Mouse (Mus musculus) midbrain, embryonic 14.5 days (tissue): ENCODE results near the gene Dhodh. TPM values are rescaled to one million over a fixed set of nuclear protein-coding genes. Genes with fewer than 3 reads are reported as not detected.

Source experiments
- ATAC-seq: fragments of 200-750 bp; cut with Nextera tagmentation; 2 replicates; pipeline ENCODE4 v1.8.0; 2017; ENCODE audit warnings: moderate number of reproducible peaks, moderate library complexity; ENCODE audit not compliant: low FRiP score, low TSS enrichment
- DNase-seq: peaks from one replicate; pipeline ENCODE4 v3.0.0-alpha.2; 2015
- H3K27ac ChIP-seq: fragments of 300-500 bp; sonication (generic); replicated peaks from 2 replicates; pipeline ENCODE4 v1.5.1; 2014; ENCODE audit warnings: mild to moderate bottlenecking, low read depth, low read length, moderate library complexity
- H3K27me3 ChIP-seq: fragments of 300-500 bp; sonication (generic); 2 replicates; pipeline ENCODE4 v1.6.1; 2014; ENCODE audit warnings: low read length, control low read depth, mixed read lengths; ENCODE audit not compliant: control insufficient read depth, insufficient read depth
- H3K36me3 ChIP-seq: fragments of 300-500 bp; sonication (generic); 2 replicates; pipeline ENCODE4 v1.6.1; 2014; ENCODE audit warnings: low read length, control low read depth; ENCODE audit not compliant: control insufficient read depth, insufficient read depth
- H3K4me1 ChIP-seq: fragments of 300-500 bp; sonication (generic); 2 replicates; pipeline ENCODE4 v1.6.1; 2014; ENCODE audit warnings: mild to moderate bottlenecking, antibody characterized with exemption, low read length, control low read depth; ENCODE audit not compliant: control insufficient read depth, insufficient read depth
- H3K4me2 ChIP-seq: fragments of 300-500 bp; sonication (generic); 2 replicates; pipeline ENCODE4 v1.6.1; 2014; ENCODE audit warnings: mild to moderate bottlenecking, low read length, moderate library complexity
- H3K4me3 ChIP-seq: fragments of 300-500 bp; sonication (generic); replicated peaks from 2 replicates; pipeline ENCODE4 v1.5.1; 2014; ENCODE audit warnings: low read depth, low read length
- H3K9ac ChIP-seq: fragments of 300-500 bp; sonication (generic); replicated peaks from 2 replicates; pipeline ENCODE4 v1.6.1; 2014; ENCODE audit warnings: mild to moderate bottlenecking, low read length, moderate library complexity
- H3K9me3 ChIP-seq: fragments of 300-500 bp; sonication (generic); 2 replicates; pipeline ENCODE4 v1.6.1; 2016; ENCODE audit warnings: low read length, control low read depth, mixed read lengths; ENCODE audit not compliant: control insufficient read depth
- WGBS: fragments of 180-500 bp; shearing (Covaris S2); extraction: QIAGEN DNeasy Blood & Tissue Kit; methylation state at CpG from one replicate; pipeline ENCODE4 v1.1.7; 2014; 5-methylcytosine and 5-hydroxymethylcytosine counted together
- polyA plus RNA-seq: library from polyadenylated mRNA; unstranded; fragments of >200 nt; fragmentation: Nextera tagmentation; extraction: Ambion mirVana; gene quantifications from 2 replicates; pipeline ENCODE4 v1.2.1, GENCODE M21; 2014

The Dhodh gene
- polyA plus RNA-seq, 1 experiment from 2014 or later: 28.7 TPM

GRCm38 (mm10) chr8:109632498-109632897 is 24.0 kb upstream of the Dhodh start:
- ATAC-seq (no peak), DNase-seq (peak; percentile 17)
- Histone ChIP-seq H3K4me2 (no peak overlapping the region), H3K4me3 (no peak overlapping the region), H3K27ac (no peak overlapping the region), H3K4me1 (no peaks in the 10 kb centered on the region), H3K9ac (no peak overlapping the region), H3K36me3 (no peaks in the 10 kb centered on the region), H3K9me3 (no peaks in the 10 kb centered on the region), H3K27me3 (no peaks in the 10 kb centered on the region)
- 66% methylated on average over 5 of the region's 5 CpGs for WGBS

GRCm38 (mm10) chr8:109628638-109629037 is 20.2 kb upstream of the Dhodh start:
- H3K36me3 ChIP-seq: no peaks in the 10 kb centered on the region
- H3K4me2 ChIP-seq: no peak overlapping the region
- ATAC-seq: no peak
- DNase-seq: no peak
- WGBS: 74% methylated on average over 6 of the region's 6 CpGs
- H3K27me3 ChIP-seq: no peaks in the 10 kb centered on the region
- no peak overlapping the region for H3K9ac ChIP-seq
- H3K27ac ChIP-seq: no peak overlapping the region
- H3K4me1 ChIP-seq: no peaks in the 10 kb centered on the region
- no peaks in the 10 kb centered on the region for H3K9me3 ChIP-seq
- H3K4me3 ChIP-seq: no peak overlapping the region

GRCm38 (mm10) chr8:109615569-109615968 is 7.1 kb upstream of the Dhodh start:
- WGBS: 86% methylated on average over 3 of the region's 3 CpGs
- Histone ChIP-seq H3K4me2 (no peak overlapping the region), H3K36me3 (no peaks in the 10 kb centered on the region), H3K4me3 (no peak overlapping the region), H3K9me3 (no peaks in the 10 kb centered on the region), H3K4me1 (no peaks in the 10 kb centered on the region), H3K27ac (no peak overlapping the region), H3K27me3 (no peaks in the 10 kb centered on the region), H3K9ac (no peak overlapping the region)
- DNase-seq: no peak
- no peak for ATAC-seq

- Histone ChIP-seq H3K36me3 (no peaks in the 10 kb centered on the region), H3K4me2 (no peak within 1 kb of the TSS; the same call in 1 of the 2 replicates), H3K9ac (no peak within 1 kb of the TSS), H3K4me3 (no peak within 1 kb of the TSS), H3K27ac (no peak within 1 kb of the TSS), H3K4me1 (no peaks in the 10 kb centered on the region), H3K9me3 (no peaks in the 10 kb centered on the region), H3K27me3 (no peaks in the 10 kb centered on the region)
- 70% methylated on average over 27 of the region's 27 CpGs for WGBS
- DNase-seq (no peak), ATAC-seq (no peak)
Observed at GRCm38 (mm10) chr8:109614243-109615210, 6.1 kb upstream of the Dhodh start, which contains the start of gene Pkd1l3. Gene Pkd1l3 (plus strand): TSS chr8:109614517.

- no peaks in the 10 kb centered on the region for H3K9me3 ChIP-seq
- H3K4me3 ChIP-seq: peak overlapping the region; percentile 48
- H3K9ac ChIP-seq: peak overlapping the region; percentile 67; the same call in 1 of the 2 replicates
- H3K27ac ChIP-seq: peak overlapping the region; percentile 91
- H3K4me2 ChIP-seq: peak overlapping the region; percentile 81
- peaks cover 5% of the 10 kb centered on the region; the same call in 1 of the 2 replicates for H3K36me3 ChIP-seq
- DNase-seq (no peak), ATAC-seq (no peak)
- H3K27me3 ChIP-seq: no peaks in the 10 kb centered on the region
- peaks cover 9% of the 10 kb centered on the region for H3K4me1 ChIP-seq
- 24% methylated on average over 5 of the region's 5 CpGs for WGBS
Observed at GRCm38 (mm10) chr8:109609153-109609502, 655 bp upstream of the Dhodh start.

GRCm38 (mm10) chr8:109607650-109608049 is 823 bp downstream of the Dhodh start:
- DNase-seq (no peak), ATAC-seq (no peak)
- peaks cover 20% of the 10 kb centered on the region for H3K36me3 ChIP-seq
- H3K27ac ChIP-seq: no peak overlapping the region
- peak overlapping the region; percentile 67 for H3K9ac ChIP-seq
- peaks cover 9% of the 10 kb centered on the region for H3K4me1 ChIP-seq
- 9% methylated on average over 12 of the region's 12 CpGs for WGBS
- H3K9me3 ChIP-seq: no peaks in the 10 kb centered on the region
- H3K4me3 ChIP-seq: peak overlapping the region; percentile 48
- H3K4me2 ChIP-seq: peak overlapping the region; percentile 81
- H3K27me3 ChIP-seq: no peaks in the 10 kb centered on the region

- H3K9ac ChIP-seq: no peak overlapping the region
- no peak overlapping the region for H3K27ac ChIP-seq
- no peak overlapping the region for H3K4me3 ChIP-seq
- no peaks in the 10 kb centered on the region for H3K9me3 ChIP-seq
- H3K36me3 ChIP-seq: peaks cover 24% of the 10 kb centered on the region
- DNase-seq (no peak), ATAC-seq (no peak)
- H3K4me1 ChIP-seq: peaks cover 9% of the 10 kb centered on the region
- 91% methylated on average over 2 of the region's 2 CpGs for WGBS
- H3K4me2 ChIP-seq: no peak overlapping the region
- no peaks in the 10 kb centered on the region for H3K27me3 ChIP-seq
Observed at GRCm38 (mm10) chr8:109606725-109607124, 1.7 kb downstream of the Dhodh start.

- H3K36me3 ChIP-seq: peaks cover 39% of the 10 kb centered on the region
- no peak overlapping the region for H3K9ac ChIP-seq
- peak; percentile 60 for DNase-seq
- H3K27me3 ChIP-seq: no peaks in the 10 kb centered on the region
- H3K4me3 ChIP-seq: no peak overlapping the region
- no peaks in the 10 kb centered on the region for H3K9me3 ChIP-seq
- no peak overlapping the region for H3K27ac ChIP-seq
- 51% methylated on average over 8 of the region's 8 CpGs for WGBS
- no peak overlapping the region for H3K4me2 ChIP-seq
- no peak for ATAC-seq
- H3K4me1 ChIP-seq: no peaks in the 10 kb centered on the region
Observed at GRCm38 (mm10) chr8:109595854-109596253, 12.6 kb downstream of the Dhodh start.
